Mouse (Mus musculus) ovary, postnatal 36 days (tissue): ENCODE data around the gene Vwa2.

Source experiments
- DNase-seq: peaks from one replicate; pipeline ENCODE4 v3.0.0; 2022; ENCODE audit warnings: low spot score, mixed read lengths

The Vwa2 gene

DNA sequence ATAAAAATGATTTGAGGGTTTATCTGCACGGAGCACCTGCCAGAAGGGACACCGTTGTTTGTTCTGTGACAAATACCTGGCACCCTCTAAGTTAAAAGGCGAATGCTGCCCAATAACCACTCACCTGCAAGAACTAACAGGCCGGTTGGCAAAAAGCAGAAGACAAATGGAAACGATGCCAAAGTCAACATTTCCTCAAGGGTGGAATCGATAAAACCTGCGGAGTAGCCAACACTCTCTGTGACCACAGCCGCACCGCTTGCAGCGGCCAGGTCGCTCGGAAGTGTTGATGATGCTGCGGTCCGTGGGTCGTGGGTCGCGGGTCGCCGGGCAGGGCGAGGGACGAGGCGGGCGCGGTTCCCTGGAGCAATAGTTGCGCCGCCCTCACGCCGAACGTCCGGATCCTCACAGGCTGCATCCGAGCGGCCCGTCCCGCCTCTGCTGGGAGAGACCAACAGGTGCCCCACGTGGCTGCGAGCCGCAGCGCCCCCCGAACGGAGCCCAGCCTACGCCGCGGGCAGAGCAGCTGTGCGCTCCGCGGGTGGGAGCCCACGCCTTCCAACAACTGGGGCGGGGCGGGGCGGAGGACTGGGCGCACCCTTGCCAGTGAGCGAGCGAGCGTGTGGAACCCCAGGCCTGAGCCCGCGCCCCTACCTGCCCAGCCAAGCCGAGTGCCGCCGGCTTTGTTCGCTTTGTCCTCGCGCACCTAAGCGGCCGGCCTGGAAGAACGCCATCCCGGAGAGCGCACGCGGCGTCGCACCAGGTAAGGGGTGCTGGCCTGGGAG is at the start of gene Vwa2:
Vwa2 (plus strand) TSS at position 434 of the 785 bp plus-strand sequence.
- peak; percentile 20 for DNase-seq

DNA sequence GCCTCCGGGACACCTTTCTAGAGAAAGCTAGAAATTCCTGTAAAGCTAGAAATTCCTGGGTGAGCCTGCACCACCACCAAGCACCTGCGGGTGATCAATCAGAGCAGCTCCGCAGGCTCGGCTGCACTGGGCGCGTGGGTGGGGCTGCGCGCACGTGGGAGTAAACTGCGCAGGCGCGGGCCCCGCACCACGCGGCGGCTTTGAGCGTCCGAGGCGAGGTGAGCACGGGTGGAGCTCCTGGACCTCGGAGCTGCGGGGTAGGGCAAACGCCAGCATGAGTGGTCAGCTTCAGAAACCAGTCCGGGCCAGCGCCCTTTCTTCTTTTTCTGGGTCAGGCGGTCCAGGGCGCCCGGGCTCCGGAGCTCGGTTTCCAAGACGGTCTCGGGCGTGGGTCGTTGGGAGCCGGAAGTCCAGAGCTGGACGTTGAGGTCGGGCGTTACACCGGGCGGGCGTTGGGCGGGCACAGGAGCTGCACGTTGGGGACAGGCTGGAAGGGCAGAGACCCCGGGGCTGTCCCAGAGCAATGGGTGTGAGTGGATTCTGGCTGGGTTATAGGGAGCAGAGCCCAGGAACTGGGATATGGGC is 47.9 kb upstream of the Vwa2 start, which contains the start of gene Tdrd1:
Tdrd1 (plus strand) TSS at position 163 of the 585 bp plus-strand sequence.
- DNase-seq, result no peak

DNA sequence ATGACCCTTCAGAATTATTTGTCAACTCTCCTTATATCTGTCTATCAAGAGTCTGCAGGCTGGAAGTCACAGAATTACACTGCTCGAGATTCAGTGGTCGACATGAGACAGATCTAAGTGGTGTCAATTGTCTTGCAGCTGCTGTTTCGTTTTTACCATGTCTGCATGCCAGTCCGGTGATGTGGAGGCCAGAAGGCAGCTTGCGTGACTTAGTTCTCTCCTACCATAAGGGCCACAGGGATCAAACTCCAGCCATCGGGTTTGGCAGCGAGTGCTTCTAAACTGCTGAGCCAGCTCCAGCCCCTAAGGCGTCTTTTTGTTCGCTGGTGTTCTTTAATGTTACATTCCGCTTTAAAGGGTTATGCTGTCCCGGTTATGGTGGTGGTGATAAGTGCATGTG is 45.7 kb upstream of the Vwa2 start:
- DNase-seq, result no peak

DNA sequence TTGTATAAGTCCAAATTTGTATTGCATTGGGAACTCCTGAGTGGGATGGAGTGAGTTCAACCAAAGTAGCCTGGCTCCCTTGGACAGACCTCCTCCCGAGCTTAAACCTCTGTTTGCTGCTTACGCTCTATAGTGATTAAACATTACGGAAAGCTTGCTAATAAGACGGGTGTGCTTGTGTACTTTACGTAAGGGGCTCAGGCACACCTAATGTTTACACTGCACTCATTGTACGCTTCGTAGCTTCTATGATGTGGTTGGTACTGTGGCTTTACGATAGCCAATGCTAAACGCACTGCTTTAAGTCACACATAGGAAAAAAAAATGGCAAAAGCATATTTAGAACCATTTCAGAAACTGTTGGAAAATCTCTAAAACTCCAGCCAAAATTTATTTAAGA is 44.8 kb upstream of the Vwa2 start:
- no peak for DNase-seq

DNA sequence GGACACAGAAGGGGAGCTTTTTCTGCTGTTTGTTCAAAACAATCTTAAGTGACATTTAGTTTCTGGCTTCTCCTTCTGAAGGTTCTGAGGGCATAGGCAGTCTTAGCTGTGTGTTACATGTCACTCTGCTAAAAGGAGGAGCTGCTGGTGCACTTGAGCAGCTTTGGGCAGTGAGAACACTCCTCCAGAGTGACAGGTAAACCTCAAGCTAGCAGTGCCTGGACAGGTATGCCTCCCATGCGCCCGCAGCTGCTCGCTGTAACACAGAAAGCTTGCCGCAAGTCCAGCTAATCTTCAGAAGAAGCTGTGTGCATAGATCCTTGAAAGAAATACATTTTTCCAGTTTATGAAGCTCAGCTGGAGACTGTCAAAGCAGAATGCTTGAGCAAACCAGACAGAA is 43.9 kb upstream of the Vwa2 start:
- no peak for DNase-seq

DNA sequence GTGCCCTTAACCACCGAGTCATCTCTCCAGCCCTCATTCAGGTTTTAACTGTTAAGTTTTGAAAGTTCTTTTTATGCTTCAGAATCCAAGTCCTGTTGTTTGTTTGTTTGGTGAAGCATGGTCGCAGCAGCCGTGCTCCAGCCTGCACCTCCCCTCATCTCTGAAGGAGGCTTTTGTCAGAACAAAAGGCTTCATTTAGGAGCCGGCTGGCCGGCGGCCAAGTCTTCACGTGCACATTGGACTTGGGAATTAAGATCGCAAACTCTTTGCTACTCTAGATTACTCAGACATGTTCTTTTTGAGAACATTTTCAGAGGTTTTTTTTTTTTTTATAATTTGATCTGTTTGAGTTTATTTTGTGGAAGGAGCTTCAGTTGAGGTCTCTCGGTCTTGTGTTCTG is 38.7 kb upstream of the Vwa2 start:
- no peak for DNase-seq

DNA sequence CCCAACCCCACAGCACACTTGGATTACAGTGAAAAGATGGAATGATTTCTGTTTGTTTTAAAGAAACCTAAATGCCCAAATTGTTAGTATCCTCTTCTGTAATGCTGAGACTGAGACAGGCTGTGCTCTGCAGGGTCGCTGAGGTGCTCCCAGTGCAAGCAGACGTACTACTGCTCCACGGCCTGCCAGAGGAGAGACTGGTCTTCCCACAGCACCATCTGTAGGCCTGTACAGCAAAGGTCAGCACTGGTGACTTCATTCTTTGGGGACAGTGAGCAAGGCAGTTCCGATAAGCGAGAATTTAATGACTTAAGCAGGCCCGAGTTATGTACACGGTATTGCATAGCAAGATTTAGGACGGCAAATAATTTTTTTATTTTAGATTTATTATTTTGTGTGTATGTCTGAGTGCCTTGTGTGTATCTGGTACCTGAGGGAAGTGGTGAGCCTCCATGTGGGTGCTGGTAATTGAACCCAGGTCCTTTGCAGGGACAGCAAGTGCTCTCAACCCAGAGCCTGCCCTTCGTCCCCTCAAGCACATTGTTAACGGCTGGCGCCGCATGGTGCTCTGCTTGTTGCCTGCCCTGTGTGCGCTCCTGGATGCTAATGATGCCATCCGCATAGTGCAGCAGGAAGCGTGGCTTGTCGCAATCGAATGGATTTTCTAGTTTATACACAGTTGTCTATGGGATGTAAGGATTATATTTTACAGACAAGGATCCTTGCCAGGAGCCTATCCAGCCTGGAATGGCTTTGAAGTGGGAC is 34.9 kb upstream of the Vwa2 start:
- no peak for DNase-seq

DNA sequence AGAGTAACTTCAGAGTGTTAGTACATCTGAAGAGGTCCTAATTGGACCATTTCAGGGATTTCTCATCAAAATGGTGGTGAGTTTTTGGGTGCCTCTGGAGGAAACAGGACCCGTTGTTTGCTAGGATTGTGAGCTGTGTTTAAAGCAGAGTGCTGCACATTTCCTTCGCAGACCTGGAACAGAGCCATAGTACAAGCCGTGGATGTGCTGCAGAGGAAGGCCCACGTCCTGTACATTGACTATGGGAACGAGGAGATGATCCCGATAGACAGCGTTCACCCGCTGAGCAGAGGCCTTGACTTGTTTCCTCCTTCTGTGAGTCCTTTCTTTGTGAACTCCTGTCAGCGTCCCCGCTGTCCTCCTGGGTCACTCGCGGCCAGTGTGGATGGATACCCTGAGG is 31.1 kb upstream of the Vwa2 start:
- DNase-seq, result no peak

DNA sequence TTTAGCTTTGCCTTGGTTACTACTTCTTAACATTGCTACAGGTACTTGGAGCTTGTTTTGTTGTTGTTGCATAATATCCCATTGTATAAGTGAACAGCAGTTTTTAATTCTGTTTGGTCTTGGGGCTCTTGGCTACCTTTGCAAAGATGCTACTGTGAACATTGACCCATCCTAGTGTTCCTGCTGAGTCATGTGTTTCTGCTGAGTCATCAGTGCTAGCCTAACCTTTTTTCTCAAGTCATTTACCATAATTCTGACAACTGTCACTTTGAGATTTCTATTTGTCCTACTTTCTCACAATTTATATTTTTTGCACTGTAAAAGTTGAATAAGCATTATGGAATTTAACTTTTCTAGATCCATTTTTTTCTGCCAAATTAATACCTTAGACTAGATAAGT is 21.5 kb upstream of the Vwa2 start:
- no peak for DNase-seq

DNA sequence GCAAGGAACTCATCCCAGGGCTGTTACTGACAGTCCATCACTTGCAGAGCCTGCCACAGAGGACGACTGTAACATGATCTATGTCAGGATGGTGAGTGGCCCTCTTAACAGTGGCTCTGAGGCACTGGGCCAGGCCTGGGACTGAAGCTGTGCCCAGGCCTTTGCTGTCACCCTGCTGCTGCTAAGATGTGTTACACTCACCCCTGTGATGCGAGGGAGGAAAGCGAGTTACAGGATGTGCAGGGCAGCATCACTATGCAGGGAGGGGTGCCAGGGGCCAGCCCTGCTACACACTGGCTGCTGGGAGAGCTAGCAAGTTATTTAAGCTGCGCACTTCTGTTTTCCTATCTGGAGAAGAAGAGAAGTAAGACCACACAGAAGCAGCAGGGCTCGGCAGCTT is 17.6 kb upstream of the Vwa2 start:
- no peak for DNase-seq

DNA sequence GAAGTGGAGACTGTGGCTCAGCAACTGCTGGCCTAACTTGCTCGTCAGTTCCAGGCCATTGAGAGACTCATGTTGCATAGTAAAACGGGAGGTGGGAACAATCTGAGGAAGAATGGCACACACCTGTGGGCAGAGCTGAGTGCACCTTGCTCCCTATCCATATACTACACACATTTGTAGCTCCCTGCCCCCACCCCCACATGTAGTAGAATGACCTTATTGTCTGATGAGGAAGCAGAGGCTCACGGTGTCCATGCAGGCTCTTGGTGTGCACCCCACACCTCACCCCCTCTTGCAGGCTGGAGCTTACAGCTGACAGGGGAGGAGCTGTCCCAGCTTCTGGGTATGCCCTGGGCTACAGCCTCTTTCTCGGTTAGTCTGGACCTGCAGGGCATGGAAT is 6.3 kb upstream of the Vwa2 start:
- DNase-seq, result no peak

DNA sequence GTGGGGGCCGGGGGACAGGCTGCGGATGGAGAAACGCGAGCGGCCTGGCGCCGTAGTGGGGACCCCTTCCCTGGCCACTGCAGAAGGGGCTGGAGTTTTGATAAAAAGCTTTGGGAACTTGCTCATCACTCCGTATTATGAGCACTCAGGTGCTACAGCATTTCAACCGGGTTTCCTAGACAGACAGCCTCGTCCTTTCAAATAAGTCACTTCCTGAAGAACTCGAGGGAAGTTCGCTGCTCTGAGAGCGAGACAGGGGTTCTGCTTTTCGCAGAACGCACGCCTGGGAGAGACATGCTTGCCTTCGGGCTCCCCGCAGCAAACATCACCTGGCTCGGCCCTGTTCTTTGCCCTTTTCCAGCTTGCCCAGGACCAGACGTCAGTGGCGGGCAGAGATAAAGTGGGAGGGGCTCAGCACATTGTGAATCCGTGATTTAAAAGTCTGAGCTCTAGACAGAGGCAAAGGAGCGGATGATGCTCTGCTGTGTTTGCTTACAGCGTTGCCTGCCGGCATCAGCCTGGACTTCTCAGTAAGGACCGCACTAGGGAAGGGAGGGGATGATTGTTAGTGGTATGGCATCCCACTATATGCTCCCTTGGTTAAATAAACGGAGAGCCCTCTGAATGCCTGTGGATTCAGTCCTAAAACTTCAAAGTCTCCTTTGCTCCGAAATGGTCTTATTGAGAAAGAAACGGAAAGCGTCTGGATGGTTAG is 709 bp downstream of the Vwa2 start:
- DNase-seq, result no peak

DNA sequence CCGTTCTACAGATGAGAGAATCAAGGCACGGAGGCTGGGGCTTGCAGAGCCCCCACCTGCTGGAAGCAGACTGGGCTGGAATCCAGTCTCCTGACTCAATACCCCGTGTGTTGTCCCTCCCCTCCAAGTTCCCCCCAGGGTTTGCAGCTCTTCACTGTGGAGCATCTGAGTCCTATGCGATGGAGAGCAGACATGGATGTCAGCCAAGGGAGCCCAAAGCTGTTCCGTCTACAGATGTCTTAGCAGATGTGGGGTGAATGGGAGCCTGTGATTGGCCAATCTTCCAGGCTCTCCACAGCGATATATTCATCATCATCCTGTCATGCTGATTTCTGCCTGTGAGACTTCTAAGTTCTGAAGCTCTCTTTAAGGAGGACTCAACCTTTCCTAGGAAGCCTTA is 3.3 kb downstream of the Vwa2 start:
- no peak for DNase-seq

DNA sequence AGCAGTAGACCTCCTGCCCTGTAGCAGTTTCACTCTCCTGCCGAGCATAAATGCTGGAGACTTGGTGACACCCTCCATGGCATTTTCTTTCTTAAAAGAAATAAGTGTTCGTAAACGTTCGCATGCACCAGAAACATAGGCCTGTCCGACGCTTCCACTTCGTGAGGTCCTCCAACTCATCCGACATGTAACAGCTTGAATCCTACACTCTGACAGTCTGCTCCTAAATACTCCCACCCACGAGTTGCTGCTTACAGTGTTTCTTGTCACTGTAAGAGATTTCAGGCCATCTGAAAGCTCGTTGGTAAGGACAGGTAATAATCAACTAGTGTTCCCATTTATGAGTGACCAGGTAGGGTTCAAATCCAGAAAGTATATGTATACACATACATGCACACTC is 13.8 kb downstream of the Vwa2 start:
- no peak for DNase-seq

DNA sequence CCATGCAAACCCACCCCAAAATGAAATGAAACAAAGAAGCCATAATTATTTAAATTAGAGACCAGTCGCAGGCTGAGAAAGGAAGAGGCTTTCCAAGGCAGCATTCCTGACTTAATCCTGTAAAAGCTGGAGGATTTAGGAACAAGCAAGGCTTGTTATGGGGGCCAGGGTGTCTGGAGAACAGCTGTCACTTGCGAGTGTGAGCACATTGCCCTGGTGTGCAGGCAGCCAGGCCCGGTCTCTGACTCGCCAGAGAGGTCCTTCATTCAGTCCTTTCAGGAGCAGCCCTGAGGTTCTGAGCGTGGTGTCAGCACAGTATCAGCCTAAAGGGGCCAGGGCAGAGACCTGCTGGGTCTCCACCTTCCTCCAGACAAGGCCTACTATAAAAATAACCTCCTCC is 14.6 kb downstream of the Vwa2 start:
- no peak for DNase-seq

DNA sequence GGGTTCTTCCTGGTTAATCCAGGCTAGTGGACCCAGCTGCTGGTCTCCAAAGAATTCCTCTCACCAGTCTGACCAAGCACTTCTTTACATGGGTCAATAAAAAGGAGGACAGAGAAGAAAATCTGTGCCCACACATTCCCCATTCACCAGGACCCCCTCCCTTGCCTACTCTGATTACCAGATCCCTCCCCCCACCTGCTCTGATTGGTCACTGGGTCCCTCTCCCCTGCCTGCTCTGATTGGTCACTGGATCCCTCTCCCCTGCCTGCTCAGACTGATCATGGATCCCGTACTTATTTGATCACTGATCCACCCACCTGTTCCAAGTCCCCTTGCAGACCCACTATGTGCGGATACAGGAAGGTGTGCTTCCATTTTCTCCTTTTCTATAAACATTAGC is 17.4 kb downstream of the Vwa2 start:
- no peak for DNase-seq

DNA sequence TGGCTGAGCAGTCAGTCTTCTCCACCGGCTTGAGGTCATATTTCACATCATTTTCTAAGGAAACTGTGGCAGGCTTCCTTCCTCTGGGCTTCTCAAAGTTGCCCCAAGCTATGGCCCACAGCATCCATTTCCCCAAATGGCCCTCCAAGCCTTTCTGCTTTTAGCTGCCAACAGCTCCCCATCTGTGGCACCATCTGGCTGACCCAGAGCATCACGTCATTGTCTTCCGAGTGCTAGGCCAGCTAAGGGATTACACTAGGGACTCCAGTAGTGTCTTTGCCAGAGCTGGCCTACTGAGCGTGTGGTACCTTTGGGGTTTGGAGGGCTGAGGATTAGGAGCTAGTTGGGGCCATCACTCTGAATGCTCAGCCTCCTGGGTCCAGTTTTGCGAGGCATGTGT is 18.5 kb downstream of the Vwa2 start:
- DNase-seq, result no peak

DNA sequence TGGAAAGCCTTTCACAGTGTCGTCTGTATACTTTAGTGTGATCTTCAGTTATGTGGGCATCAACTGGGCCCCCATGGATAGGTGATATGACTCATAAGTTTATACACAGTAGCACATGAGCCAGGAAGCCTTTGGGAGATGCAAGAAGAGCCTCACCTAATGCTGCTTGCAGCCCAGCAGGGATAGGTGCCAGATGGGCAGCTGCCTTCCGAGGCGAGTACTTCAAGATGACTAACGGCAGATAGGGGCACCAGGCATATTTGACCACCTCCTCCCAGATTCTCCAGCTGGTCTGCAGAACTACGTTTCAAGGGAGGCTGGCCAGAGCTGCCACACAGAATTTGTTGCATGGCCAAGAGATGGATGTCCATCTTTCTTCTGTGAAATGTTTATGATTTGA is 19.3 kb downstream of the Vwa2 start:
- DNase-seq, result no peak

DNA sequence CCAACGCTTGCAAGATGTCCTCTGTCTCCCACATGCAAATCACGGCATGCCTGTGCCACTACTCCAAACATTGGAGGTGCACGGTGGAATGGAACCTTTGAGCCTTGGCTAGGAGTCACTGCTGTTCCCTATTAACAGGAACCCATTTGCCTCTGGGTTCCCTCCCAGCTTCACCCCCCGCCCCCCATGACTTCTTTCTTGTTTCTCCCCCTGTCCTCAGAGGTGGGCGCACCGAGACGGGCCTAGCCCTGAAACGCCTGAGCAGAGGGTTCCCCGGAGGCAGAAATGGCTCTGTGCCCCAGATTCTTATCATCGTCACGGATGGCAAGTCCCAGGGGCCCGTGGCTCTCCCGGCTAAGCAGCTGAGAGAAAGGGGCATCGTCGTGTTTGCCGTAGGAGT is 23.6 kb downstream of the Vwa2 start:
- DNase-seq, result no peak

DNA sequence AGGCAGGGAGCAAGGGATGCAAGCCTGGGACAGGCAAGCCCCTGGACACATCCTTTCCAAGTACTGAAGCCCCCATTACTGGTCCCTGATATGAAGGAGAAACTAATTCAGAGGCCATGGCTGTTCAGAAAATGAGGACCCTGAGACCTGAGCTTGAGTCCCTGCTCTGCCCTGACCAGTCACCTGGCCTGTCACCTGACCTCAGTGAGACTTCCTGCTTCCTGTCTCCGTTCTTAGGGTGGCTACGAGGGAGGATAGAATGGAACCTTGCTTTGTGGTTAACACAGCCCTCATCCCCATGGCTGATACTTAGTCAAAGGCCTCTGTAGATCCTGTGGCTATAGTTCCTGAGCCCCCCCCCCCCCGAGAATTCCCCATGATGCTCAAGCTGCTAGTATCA is 30.0 kb downstream of the Vwa2 start:
- no peak for DNase-seq

DNA sequence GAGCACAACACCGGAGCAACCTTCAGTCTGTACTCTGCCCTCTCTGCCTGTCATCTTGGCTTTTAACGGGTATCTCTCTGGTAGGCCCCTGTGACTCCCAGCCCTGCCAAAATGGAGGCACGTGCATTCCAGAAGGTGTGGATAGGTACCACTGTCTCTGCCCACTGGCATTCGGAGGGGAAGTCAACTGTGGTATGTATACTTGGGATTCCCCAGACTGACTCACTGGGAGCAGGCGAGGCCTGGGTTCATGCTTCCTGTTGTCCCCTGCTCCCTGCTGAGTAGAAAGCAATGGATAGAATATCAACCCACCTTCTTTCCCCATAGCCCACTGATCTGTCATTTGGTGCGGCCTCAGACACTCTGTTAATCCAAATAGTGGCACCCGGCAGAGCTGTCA is 31.3 kb downstream of the Vwa2 start:
- DNase-seq, result no peak

DNA sequence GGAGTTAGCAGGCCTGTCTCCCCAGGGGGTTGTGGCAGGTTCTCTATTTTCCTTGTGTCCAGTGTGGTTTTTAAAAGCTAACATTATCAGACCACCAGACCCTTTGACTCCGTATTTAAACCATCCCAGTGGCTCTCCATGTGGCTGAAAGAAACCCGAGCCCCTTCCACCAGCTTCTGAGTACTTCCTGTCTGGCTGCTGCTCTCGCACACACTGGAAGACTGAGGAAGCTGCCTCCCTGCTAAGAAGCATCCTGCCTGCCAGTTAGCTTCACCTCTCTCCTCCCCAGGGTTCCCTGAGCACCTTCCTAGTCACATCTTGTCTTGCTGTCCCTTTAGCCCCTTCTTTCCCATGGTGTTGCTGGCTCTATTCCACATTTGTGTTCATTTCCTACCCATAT is 33.8 kb downstream of the Vwa2 start:
- DNase-seq, result no peak
